Mouse (Mus musculus) kidney, embryonic 16.5 days (tissue): ENCODE results near the gene Six2. TPM values are rescaled to one million over a fixed set of nuclear protein-coding genes. Genes with fewer than 3 reads are reported as not detected.
A peak's percentile ranks its signal among the peaks of the same experiment; 100 is the strongest.

Experiments used
- ATAC-seq: fragments of 200-750 bp; cut with Nextera tagmentation; 2 replicates; pipeline ENCODE4 v1.8.0; 2017; ENCODE audit warnings: moderate TSS enrichment; ENCODE audit not compliant: low FRiP score, low TSS enrichment
- H3K27ac ChIP-seq: fragments of 300-500 bp; sonication (generic); 2 replicates; pipeline ENCODE4 v1.5.1; 2014; ENCODE audit warnings: low read length
- H3K27me3 ChIP-seq: fragments of 300-500 bp; sonication (generic); 2 replicates; pipeline ENCODE4 v1.6.1; 2014; ENCODE audit warnings: low read length, control low read depth, mixed read lengths; ENCODE audit not compliant: insufficient read depth
- H3K36me3 ChIP-seq: fragments of 300-500 bp; sonication (generic); 2 replicates; pipeline ENCODE4 v1.6.1; 2014; ENCODE audit warnings: low read length, control low read depth, mixed read lengths; ENCODE audit not compliant: insufficient read depth
- H3K4me1 ChIP-seq: fragments of 300-500 bp; sonication (generic); 2 replicates; pipeline ENCODE4 v1.6.1; 2014; ENCODE audit warnings: low read length, control low read depth, mixed read lengths; ENCODE audit not compliant: insufficient read depth
- H3K4me2 ChIP-seq: fragments of 300-500 bp; sonication (generic); replicated peaks from 2 replicates; pipeline ENCODE4 v1.6.1; 2014; ENCODE audit warnings: low read depth, low read length
- H3K4me3 ChIP-seq: fragments of 300-500 bp; sonication (generic); 2 replicates; pipeline ENCODE4 v1.5.1; 2014; ENCODE audit warnings: mild to moderate bottlenecking, low read length
- H3K9ac ChIP-seq: fragments of 300-500 bp; sonication (generic); replicated peaks from 2 replicates; pipeline ENCODE4 v1.6.1; 2014; ENCODE audit warnings: low read length
- H3K9me3 ChIP-seq: fragments of 300-500 bp; sonication (generic); 2 replicates; pipeline ENCODE4 v1.6.1; 2016; ENCODE audit warnings: low read length, control low read depth
- WGBS: fragments of 180-500 bp; shearing (Covaris S2); extraction: QIAGEN DNeasy Blood & Tissue Kit; methylation state at CpG from one replicate; pipeline ENCODE4 v1.1.7; 2014; 5-methylcytosine and 5-hydroxymethylcytosine counted together
- polyA plus RNA-seq: library from polyadenylated mRNA; unstranded; fragments of >200 nt; fragmentation: Nextera tagmentation; extraction: Ambion mirVana; gene quantifications from 2 replicates; pipeline ENCODE4 v1.2.1, GENCODE M21; 2015

The Six2 gene
- polyA plus RNA-seq, 1 experiment from 2014 or later: 13.3 TPM

- peak overlapping the region; percentile 33 for H3K4me3 ChIP-seq
- 3% methylated on average over 15 of the region's 15 CpGs for WGBS
- ATAC-seq: no peak
- peaks cover 11% of the 10 kb centered on the region for H3K4me1 ChIP-seq
- H3K36me3 ChIP-seq: no peaks in the 10 kb centered on the region
- peak overlapping the region; percentile 48 for H3K4me2 ChIP-seq
- H3K27me3 ChIP-seq: peaks cover 57% of the 10 kb centered on the region
- peak overlapping the region; percentile 41; the same call in 1 of the 2 replicates for H3K9ac ChIP-seq
- 0 out of 2 replicates have a peak overlapping the region, but pooled peaks have one; percentile 21 for H3K27ac ChIP-seq
- no peaks in the 10 kb centered on the region for H3K9me3 ChIP-seq
Observed at GRCm38 (mm10) chr17:85679651-85680050, 8.4 kb downstream of the Six2 start.

- Histone ChIP-seq H3K4me1 (peaks cover 7% of the 10 kb centered on the region; the same call in 1 of the 2 replicates), H3K4me3 (peak overlapping the region; percentile 29), H3K27ac (no peak overlapping the region), H3K9me3 (no peaks in the 10 kb centered on the region), H3K9ac (no peak overlapping the region), H3K36me3 (no peaks in the 10 kb centered on the region), H3K4me2 (peak overlapping the region; percentile 52), H3K27me3 (peaks cover 24% of the 10 kb centered on the region)
- 1% methylated on average over 20 of the region's 20 CpGs for WGBS
- ATAC-seq: peak; percentile 79; the same call in 1 of the 2 replicates
Observed at GRCm38 (mm10) chr17:85664618-85665320, 23.3 kb downstream of the Six2 start.

- Histone ChIP-seq H3K9me3 (no peaks in the 10 kb centered on the region), H3K36me3 (no peaks in the 10 kb centered on the region), H3K27ac (no peak overlapping the region), H3K9ac (no peak overlapping the region), H3K4me1 (peaks cover 7% of the 10 kb centered on the region; the same call in 1 of the 2 replicates), H3K4me2 (peak overlapping the region; percentile 52), H3K27me3 (peaks cover 24% of the 10 kb centered on the region), H3K4me3 (no peak overlapping the region; the same call in 1 of the 2 replicates)
- no peak for ATAC-seq
- WGBS: 32% methylated on average over 2 of the region's 2 CpGs
Observed at GRCm38 (mm10) chr17:85664202-85664601, 23.9 kb downstream of the Six2 start.

GRCm38 (mm10) chr17:85661521-85661920 is 26.6 kb downstream of the Six2 start:
- Histone ChIP-seq H3K36me3 (no peaks in the 10 kb centered on the region), H3K4me2 (no peak overlapping the region), H3K9ac (no peak overlapping the region), H3K27ac (no peak overlapping the region), H3K9me3 (no peaks in the 10 kb centered on the region), H3K27me3 (peaks cover 21% of the 10 kb centered on the region), H3K4me1 (peaks cover 7% of the 10 kb centered on the region; the same call in 1 of the 2 replicates), H3K4me3 (no peak overlapping the region)
- no peak for ATAC-seq
- WGBS: 52% methylated on average over 5 of the region's 5 CpGs

GRCm38 (mm10) chr17:85660016-85660415 is 28.1 kb downstream of the Six2 start:
- Histone ChIP-seq H3K9me3 (no peaks in the 10 kb centered on the region), H3K27me3 (peaks cover 17% of the 10 kb centered on the region), H3K27ac (no peak overlapping the region), H3K4me2 (no peak overlapping the region), H3K9ac (no peak overlapping the region), H3K4me3 (no peak overlapping the region), H3K36me3 (no peaks in the 10 kb centered on the region), H3K4me1 (peaks cover 4% of the 10 kb centered on the region; the same call in 1 of the 2 replicates)
- no peak for ATAC-seq
- 91% methylated on average over 1 of the region's 1 CpGs for WGBS

- Histone ChIP-seq H3K27me3 (peaks cover 41% of the 10 kb centered on the region), H3K4me3 (peak overlapping the region; percentile 38), H3K27ac (no peak overlapping the region), H3K9me3 (no peaks in the 10 kb centered on the region), H3K9ac (peak overlapping the region; percentile 39; the same call in 1 of the 2 replicates), H3K4me1 (peaks cover 7% of the 10 kb centered on the region; the same call in 1 of the 2 replicates), H3K4me2 (peak overlapping the region; percentile 60), H3K36me3 (no peaks in the 10 kb centered on the region)
- peak; percentile 78 for ATAC-seq
- WGBS: 4% methylated on average over 36 of the region's 36 CpGs
Observed at GRCm38 (mm10) chr17:85645718-85646665, 42.1 kb downstream of the Six2 start.

- Histone ChIP-seq H3K36me3 (no peaks in the 10 kb centered on the region), H3K27me3 (peaks cover 42% of the 10 kb centered on the region), H3K9ac (peak overlapping the region; percentile 39; the same call in 1 of the 2 replicates), H3K4me2 (peak overlapping the region; percentile 60), H3K9me3 (no peaks in the 10 kb centered on the region), H3K4me1 (peaks cover 7% of the 10 kb centered on the region; the same call in 1 of the 2 replicates), H3K4me3 (peak overlapping the region; percentile 38), H3K27ac (no peak overlapping the region)
- 10% methylated on average over 11 of the region's 12 CpGs for WGBS
- ATAC-seq: no peak
Observed at GRCm38 (mm10) chr17:85645312-85645711, 42.8 kb downstream of the Six2 start.

GRCm38 (mm10) chr17:85637876-85638275 is 50.2 kb downstream of the Six2 start:
- Histone ChIP-seq H3K9ac (no peak overlapping the region), H3K4me1 (no peaks in the 10 kb centered on the region), H3K9me3 (no peaks in the 10 kb centered on the region), H3K4me2 (no peak overlapping the region), H3K36me3 (no peaks in the 10 kb centered on the region), H3K27ac (no peak overlapping the region), H3K4me3 (no peak overlapping the region), H3K27me3 (peaks cover 36% of the 10 kb centered on the region)
- WGBS: 72% methylated on average over 5 of the region's 6 CpGs
- no peak for ATAC-seq
